Mouse (Mus musculus): Measurements from ENCODE around the gene Syn3. TPM values are rescaled to one million over a fixed set of nuclear protein-coding genes. Genes with fewer than 3 reads are reported as not detected.

The Syn3 gene
- polyA plus RNA-seq, 1 experiment from 2014 or later: 0.99 TPM

GRCm38 (mm10) chr10:86103976-86104375, 394.7 kb downstream of the Syn3 start:
- H3K36me3 ChIP-seq (ENCODE audit: control insufficient read depth, insufficient read depth, low read length): no peaks in the 10 kb centered on the region
- no peaks in the 10 kb centered on the region for H3K27me3 ChIP-seq (ENCODE audit: control insufficient read depth, insufficient read depth, low read length)
- no peak overlapping the region for H3K4me2 ChIP-seq
- no peak overlapping the region for H3K27ac ChIP-seq (ENCODE audit: low read depth, low read length)
- H3K9ac ChIP-seq (ENCODE audit: low read depth, low read length): no peak overlapping the region
- no peak for ATAC-seq (replicated peaks; ENCODE audit: insufficient number of reproducible peaks, low FRiP score, low TSS enrichment)
- peaks cover 3% of the 10 kb centered on the region; the same call in 1 of the 2 replicates for H3K4me1 ChIP-seq (ENCODE audit: control insufficient read depth, insufficient read depth, low read length)
- no peak overlapping the region for H3K4me3 ChIP-seq (ENCODE audit: low read depth, low read length)
- peaks cover 7% of the 10 kb centered on the region; the same call in 1 of the 2 replicates for H3K9me3 ChIP-seq (replicated peaks; ENCODE audit: control insufficient read depth, low read length)

- H3K9ac ChIP-seq (ENCODE audit: low read depth, low read length): no peak overlapping the region
- H3K4me1 ChIP-seq (ENCODE audit: control insufficient read depth, insufficient read depth, low read length): peaks cover 3% of the 10 kb centered on the region; the same call in 1 of the 2 replicates
- no peak overlapping the region for H3K27ac ChIP-seq (ENCODE audit: low read depth, low read length)
- peaks cover 10% of the 10 kb centered on the region; the same call in 1 of the 2 replicates for H3K9me3 ChIP-seq (replicated peaks; ENCODE audit: control insufficient read depth, low read length)
- no peaks in the 10 kb centered on the region for H3K36me3 ChIP-seq (ENCODE audit: control insufficient read depth, insufficient read depth, low read length)
- H3K4me3 ChIP-seq (ENCODE audit: low read depth, low read length): no peak overlapping the region
- ATAC-seq (replicated peaks; ENCODE audit: insufficient number of reproducible peaks, low FRiP score, low TSS enrichment): no peak
- WGBS (ENCODE audit: insufficient replicate concordance): 83% methylated on average over 3 of the region's 3 CpGs
- H3K4me2 ChIP-seq: no peak overlapping the region
- no peaks in the 10 kb centered on the region for H3K27me3 ChIP-seq (ENCODE audit: control insufficient read depth, insufficient read depth, low read length)
Observed at GRCm38 (mm10) chr10:86100281-86100851, 398.3 kb downstream of the Syn3 start.

- Histone ChIP-seq H3K4me1 (ENCODE audit: control insufficient read depth, insufficient read depth, low read length) (peaks cover 3% of the 10 kb centered on the region; the same call in 1 of the 2 replicates), H3K9me3 (replicated peaks; ENCODE audit: control insufficient read depth, low read length) (peaks cover 10% of the 10 kb centered on the region; the same call in 1 of the 2 replicates), H3K27me3 (ENCODE audit: control insufficient read depth, insufficient read depth, low read length) (no peaks in the 10 kb centered on the region), H3K36me3 (ENCODE audit: control insufficient read depth, insufficient read depth, low read length) (no peaks in the 10 kb centered on the region), H3K9ac (ENCODE audit: low read depth, low read length) (no peak overlapping the region), H3K4me3 (ENCODE audit: low read depth, low read length) (no peak overlapping the region), H3K4me2 (no peak overlapping the region), H3K27ac (ENCODE audit: low read depth, low read length) (no peak overlapping the region)
- WGBS (ENCODE audit: insufficient replicate concordance): 77% methylated on average over 6 of the region's 6 CpGs
- no peak for ATAC-seq (replicated peaks; ENCODE audit: insufficient number of reproducible peaks, low FRiP score, low TSS enrichment)
Observed at GRCm38 (mm10) chr10:86098363-86098762, 400.3 kb downstream of the Syn3 start.

- H3K27ac ChIP-seq (ENCODE audit: low read depth, low read length): no peak overlapping the region
- no peak overlapping the region for H3K4me2 ChIP-seq
- no peaks in the 10 kb centered on the region for H3K36me3 ChIP-seq (ENCODE audit: control insufficient read depth, insufficient read depth, low read length)
- H3K9ac ChIP-seq (ENCODE audit: low read depth, low read length): no peak overlapping the region
- 0 out of 2 replicates have a peak, but pooled peaks have one; percentile 35 for ATAC-seq (replicated peaks; ENCODE audit: insufficient number of reproducible peaks, low FRiP score, low TSS enrichment)
- H3K4me3 ChIP-seq (ENCODE audit: low read depth, low read length): no peak overlapping the region
- no peaks in the 10 kb centered on the region for H3K9me3 ChIP-seq (replicated peaks; ENCODE audit: control insufficient read depth, low read length)
- 42% methylated on average over 14 of the region's 14 CpGs for WGBS (ENCODE audit: insufficient replicate concordance)
- H3K27me3 ChIP-seq (ENCODE audit: control insufficient read depth, insufficient read depth, low read length): no peaks in the 10 kb centered on the region
- no peaks in the 10 kb centered on the region for H3K4me1 ChIP-seq (ENCODE audit: control insufficient read depth, insufficient read depth, low read length)
Observed at GRCm38 (mm10) chr10:86093109-86094035, 405.3 kb downstream of the Syn3 start.

GRCm38 (mm10) chr10:86091919-86092318, 406.8 kb downstream of the Syn3 start:
- no peaks in the 10 kb centered on the region for H3K9me3 ChIP-seq (replicated peaks; ENCODE audit: control insufficient read depth, low read length)
- no peak overlapping the region for H3K9ac ChIP-seq (ENCODE audit: low read depth, low read length)
- ATAC-seq (replicated peaks; ENCODE audit: insufficient number of reproducible peaks, low FRiP score, low TSS enrichment): no peak
- no peak overlapping the region for H3K4me3 ChIP-seq (ENCODE audit: low read depth, low read length)
- no peaks in the 10 kb centered on the region for H3K27me3 ChIP-seq (ENCODE audit: control insufficient read depth, insufficient read depth, low read length)
- no peaks in the 10 kb centered on the region for H3K36me3 ChIP-seq (ENCODE audit: control insufficient read depth, insufficient read depth, low read length)
- no peak overlapping the region for H3K27ac ChIP-seq (ENCODE audit: low read depth, low read length)
- H3K4me2 ChIP-seq: no peak overlapping the region
- WGBS (ENCODE audit: insufficient replicate concordance): 42% methylated on average over 10 of the region's 10 CpGs
- no peaks in the 10 kb centered on the region for H3K4me1 ChIP-seq (ENCODE audit: control insufficient read depth, insufficient read depth, low read length)

- H3K27ac ChIP-seq (ENCODE audit: low read depth, low read length): no peak overlapping the region
- H3K9me3 ChIP-seq (replicated peaks; ENCODE audit: control insufficient read depth, low read length): no peaks in the 10 kb centered on the region
- ATAC-seq (replicated peaks; ENCODE audit: insufficient number of reproducible peaks, low FRiP score, low TSS enrichment): no peak
- 69% methylated on average over 9 of the region's 9 CpGs for WGBS (ENCODE audit: insufficient replicate concordance)
- H3K9ac ChIP-seq (ENCODE audit: low read depth, low read length): no peak overlapping the region
- no peak overlapping the region for H3K4me3 ChIP-seq (ENCODE audit: low read depth, low read length)
- no peaks in the 10 kb centered on the region for H3K36me3 ChIP-seq (ENCODE audit: control insufficient read depth, insufficient read depth, low read length)
- no peaks in the 10 kb centered on the region; the same call in 1 of the 2 replicates for H3K27me3 ChIP-seq (ENCODE audit: control insufficient read depth, insufficient read depth, low read length)
- no peaks in the 10 kb centered on the region for H3K4me1 ChIP-seq (ENCODE audit: control insufficient read depth, insufficient read depth, low read length)
- H3K4me2 ChIP-seq: no peak overlapping the region
Observed at GRCm38 (mm10) chr10:86079921-86080320, 418.8 kb downstream of the Syn3 start.

- H3K27ac ChIP-seq (ENCODE audit: low read depth, low read length): no peak overlapping the region
- 86% methylated on average over 2 of the region's 2 CpGs for WGBS (ENCODE audit: insufficient replicate concordance)
Observed at GRCm38 (mm10) chr10:86078761-86079160, 419.9 kb downstream of the Syn3 start.

GRCm38 (mm10) chr10:86077272-86077671, 421.4 kb downstream of the Syn3 start:
- no peak for ATAC-seq (replicated peaks; ENCODE audit: insufficient number of reproducible peaks, low FRiP score, low TSS enrichment)
- WGBS (ENCODE audit: insufficient replicate concordance): 69% methylated on average over 2 of the region's 2 CpGs
- no peaks in the 10 kb centered on the region for H3K4me1 ChIP-seq (ENCODE audit: control insufficient read depth, insufficient read depth, low read length)

More at GRCm38 (mm10) chr10:86078761-86079160, 419.9 kb downstream of the Syn3 start:
- H3K9me3 ChIP-seq (replicated peaks; ENCODE audit: control insufficient read depth, low read length): peaks cover 1% of the 10 kb centered on the region; the same call in 1 of the 2 replicates
- no peak overlapping the region for H3K9ac ChIP-seq (ENCODE audit: low read depth, low read length)
- H3K27me3 ChIP-seq (ENCODE audit: control insufficient read depth, insufficient read depth, low read length): no peaks in the 10 kb centered on the region
- no peaks in the 10 kb centered on the region for H3K36me3 ChIP-seq (ENCODE audit: control insufficient read depth, insufficient read depth, low read length)
- H3K4me3 ChIP-seq (ENCODE audit: low read depth, low read length): no peak overlapping the region
- H3K4me2 ChIP-seq: no peak overlapping the region
- H3K4me1 ChIP-seq (ENCODE audit: control insufficient read depth, insufficient read depth, low read length): no peaks in the 10 kb centered on the region
- no peak for ATAC-seq (replicated peaks; ENCODE audit: insufficient number of reproducible peaks, low FRiP score, low TSS enrichment)

More at GRCm38 (mm10) chr10:86077272-86077671, 421.4 kb downstream of the Syn3 start:
- Histone ChIP-seq H3K9ac (ENCODE audit: low read depth, low read length) (no peak overlapping the region), H3K36me3 (ENCODE audit: control insufficient read depth, insufficient read depth, low read length) (no peaks in the 10 kb centered on the region), H3K27ac (ENCODE audit: low read depth, low read length) (no peak overlapping the region), H3K4me3 (ENCODE audit: low read depth, low read length) (no peak overlapping the region), H3K4me2 (no peak overlapping the region), H3K27me3 (ENCODE audit: control insufficient read depth, insufficient read depth, low read length) (no peaks in the 10 kb centered on the region), H3K9me3 (replicated peaks; ENCODE audit: control insufficient read depth, low read length) (peaks cover 3% of the 10 kb centered on the region; the same call in 1 of the 2 replicates)

Data from heart, embryonic 11.5 days (tissue).